Mouse (Mus musculus) retina, postnatal 1 day (tissue): ENCODE measurements around the gene Banf1.
"Not testable (repeated sequence)": the region's sequence is repeated elsewhere in the genome, so short reads cannot be mapped to it uniquely, and the experiment has no call there.

Experiments used
- DNase-seq: peaks from one replicate; pipeline ENCODE4 v3.0.0-alpha.2; 2012

The Banf1 gene

DNA sequence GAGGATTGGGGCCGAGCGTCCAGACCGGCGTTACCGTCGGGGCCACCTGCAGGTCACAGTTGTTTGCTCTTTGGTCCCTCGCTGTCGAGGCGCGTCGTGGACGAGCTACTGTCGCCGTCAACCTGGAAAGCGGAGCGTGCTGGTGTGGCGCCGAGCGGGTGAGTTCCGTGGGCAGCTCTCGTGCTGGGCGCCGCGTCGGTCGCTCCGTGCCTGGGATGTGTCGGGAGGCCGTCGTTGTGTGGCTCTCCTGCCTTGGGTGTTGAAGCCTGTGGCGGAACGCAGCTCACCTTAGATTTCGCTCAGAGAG is at the start of gene Banf1:
TSS of gene Banf1 (minus strand) at position 116 of the 307 bp plus-strand sequence.
- DNase-seq: no peak

DNA sequence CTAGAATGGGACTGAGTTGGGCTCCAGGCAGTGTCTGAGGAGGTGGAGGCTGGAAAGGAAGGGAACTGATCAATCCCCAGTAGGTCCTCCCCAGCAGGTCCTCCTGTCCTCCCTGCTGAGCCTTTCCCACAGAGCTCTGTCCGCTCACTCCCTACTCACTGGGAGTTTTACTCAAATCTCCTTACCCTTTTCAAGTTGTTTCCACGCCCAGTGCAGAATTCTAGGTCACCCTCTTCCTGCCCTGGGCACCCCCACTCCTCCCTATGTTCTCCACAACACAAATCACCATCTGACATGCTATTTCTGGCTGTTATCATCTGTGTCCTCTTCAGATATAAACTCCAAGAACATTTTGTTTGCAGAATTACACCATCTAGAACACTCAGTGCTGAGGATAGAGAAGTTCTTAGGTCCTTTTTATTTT is 47.6 kb upstream of the Banf1 start:
- DNase-seq: no peak

DNA sequence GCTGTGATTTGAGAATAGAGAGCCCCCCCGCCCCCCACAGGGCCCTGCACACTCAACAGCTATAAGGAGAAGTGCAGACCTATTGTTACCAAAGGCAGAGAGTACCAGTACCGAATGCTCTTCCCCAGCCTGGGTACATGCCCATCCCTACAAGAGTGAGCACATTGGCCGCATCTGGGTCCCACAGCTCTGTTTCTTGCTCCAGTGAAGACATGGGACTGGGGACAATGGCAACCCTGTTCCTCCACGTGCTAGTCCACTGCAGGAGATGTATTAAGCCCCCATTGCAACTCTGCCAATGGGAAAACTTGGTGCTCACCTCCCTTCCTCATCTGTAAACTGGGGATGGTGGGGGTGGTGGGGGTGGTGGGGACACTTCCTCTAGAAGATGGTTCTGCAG is 46.9 kb upstream of the Banf1 start:
- DNase-seq: no peak

DNA sequence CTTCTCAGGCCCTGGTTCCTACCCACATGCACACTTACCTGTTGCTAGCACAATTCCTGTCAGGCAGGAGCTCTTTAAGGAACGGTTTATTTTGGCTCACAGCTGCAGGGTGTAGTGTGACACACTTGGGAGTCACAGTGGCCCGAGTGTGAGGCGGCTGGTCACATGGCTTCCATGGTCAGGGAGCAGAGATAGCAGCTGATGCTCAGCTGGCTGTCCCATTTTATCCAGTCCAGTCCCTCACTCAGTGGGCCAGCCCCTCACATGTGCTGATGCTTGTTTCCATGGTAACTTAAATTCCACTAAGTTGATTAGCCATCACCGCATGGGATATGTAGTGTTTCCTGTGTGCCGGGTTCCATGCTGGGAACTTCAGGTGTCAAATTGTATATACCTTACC is 45.0 kb upstream of the Banf1 start:
- DNase-seq: no peak

DNA sequence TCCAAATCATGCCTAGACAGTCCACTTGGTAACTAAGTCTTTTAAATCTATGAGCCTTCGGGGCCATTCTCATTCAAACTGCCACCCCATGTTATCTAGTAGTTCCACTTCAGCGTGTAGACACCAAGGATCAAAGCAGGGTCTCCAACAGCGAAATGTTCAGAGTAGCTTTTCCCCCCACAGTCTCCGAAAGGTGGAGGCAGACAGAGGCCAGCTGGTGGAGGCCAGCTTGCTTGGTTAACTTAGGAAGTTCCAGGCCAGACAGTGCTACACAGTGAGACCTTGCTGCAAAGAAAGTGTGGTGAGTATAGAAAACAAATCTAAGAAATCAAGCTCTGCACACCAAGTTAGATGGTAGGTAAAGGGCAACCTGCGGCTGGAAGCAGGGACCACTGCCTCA is 43.7 kb upstream of the Banf1 start:
- DNase-seq: no peak

DNA sequence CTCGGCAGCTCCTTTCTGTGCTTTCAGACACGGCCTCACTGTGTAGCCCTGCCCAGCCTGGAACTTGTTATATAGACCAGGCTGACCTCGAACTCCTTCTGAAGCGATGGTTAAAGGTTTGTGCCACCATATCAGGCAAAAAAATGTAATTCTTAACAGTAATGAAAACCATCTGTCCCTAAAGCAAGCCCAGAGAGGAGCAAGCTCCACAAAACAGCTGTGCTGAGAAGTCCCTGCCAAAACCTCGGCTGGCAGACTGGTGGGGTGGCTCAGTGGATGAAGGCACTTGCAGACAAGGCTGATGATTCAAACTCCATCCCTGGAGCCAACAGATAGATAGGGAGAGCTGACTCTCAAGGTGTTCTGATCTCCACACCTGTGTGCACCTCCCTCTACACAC is 42.1 kb upstream of the Banf1 start:
- no peak for DNase-seq

DNA sequence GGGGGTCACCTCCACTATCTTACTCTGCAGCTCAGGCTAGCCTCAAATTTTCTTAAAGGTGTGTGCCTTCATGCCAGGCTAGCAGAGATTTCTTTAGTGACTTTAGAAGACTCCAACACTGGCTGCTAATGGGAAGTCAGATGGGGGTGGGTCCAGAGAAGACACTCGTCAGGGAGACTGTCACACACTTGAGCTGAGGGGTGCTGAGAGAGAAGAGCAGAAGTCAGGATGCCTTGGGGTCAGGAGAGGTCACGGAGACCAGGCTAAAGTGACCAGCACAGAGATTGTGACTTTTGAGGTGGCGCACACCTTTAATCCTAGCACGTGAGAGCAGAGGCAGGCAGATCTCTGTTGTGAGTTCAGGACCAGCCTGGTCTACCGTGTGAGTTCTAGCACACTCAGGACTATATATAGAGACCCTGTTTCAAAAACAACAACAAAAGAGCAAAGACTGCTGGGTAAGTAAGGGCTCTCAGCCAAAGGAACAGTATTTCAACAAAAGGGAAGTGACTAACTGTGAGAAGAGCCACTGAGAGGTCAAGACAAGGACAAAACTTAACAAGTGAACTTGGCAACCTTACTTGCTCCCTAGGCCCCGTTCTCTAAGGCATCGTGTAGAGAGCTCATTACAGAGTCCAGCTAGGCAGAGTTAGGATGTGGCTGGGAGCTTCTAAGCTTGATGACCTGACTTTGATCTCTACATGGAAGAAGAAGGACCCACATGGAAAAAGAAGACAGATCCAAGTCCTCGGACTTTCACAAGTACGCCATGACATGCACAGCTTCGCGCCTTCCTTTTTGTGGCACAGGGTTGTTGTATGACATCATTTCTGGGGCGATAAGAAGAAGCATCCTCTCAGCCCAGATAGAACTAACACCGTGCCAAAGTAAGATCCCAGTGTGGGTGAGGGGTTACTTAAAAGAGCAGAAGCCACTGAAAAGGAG is 41.4 kb upstream of the Banf1 start:
- no peak for DNase-seq

DNA sequence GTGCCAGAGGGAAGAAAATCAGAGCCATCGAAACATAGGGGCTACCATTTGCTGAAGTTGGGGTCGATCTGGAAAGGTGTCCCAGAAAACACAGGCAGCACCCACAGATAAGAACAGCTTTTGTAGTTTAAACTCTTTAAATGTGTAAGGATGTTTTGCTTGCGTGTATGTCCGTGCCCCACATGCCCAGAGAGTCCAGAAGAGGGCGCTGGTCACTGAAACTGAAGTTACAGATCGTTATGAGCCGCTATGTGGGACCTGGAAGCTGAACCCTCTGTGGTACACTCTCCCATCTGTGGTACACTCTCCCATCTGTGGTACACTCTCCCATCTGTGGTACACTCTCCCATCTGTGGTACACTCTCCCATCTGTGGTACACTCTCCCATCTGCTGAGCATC is 40.2 kb upstream of the Banf1 start:
- peak; percentile 82 for DNase-seq

DNA sequence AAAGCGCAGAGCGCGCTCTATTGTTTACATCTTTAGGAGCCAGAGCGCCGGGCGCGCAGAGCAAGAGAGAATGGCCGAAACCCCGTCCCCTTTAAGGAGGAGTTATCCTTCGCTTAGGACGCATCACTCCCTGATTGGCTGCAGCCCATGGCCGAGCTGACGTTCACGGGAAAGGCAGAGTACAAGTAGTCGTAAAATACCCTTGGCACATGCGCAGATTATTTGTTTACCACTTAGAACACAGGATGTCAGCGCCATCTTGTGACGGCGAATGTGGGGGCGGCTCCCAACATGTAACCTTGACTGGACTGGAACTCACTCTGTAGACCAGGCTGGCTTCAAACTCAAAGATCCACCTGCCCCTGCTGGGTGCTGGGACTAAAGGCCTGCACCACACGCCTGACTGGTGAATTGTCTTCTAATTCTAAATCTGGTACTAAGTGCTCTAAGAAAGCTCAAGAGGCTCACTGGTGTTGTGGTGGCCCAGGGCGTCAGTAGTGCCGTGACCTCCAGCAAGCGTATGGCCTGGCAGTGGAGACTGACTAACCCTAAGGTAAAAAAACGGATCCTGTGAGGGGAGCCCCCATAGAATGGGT is 39.7 kb upstream of the Banf1 start:
- DNase-seq: peak; percentile 81

DNA sequence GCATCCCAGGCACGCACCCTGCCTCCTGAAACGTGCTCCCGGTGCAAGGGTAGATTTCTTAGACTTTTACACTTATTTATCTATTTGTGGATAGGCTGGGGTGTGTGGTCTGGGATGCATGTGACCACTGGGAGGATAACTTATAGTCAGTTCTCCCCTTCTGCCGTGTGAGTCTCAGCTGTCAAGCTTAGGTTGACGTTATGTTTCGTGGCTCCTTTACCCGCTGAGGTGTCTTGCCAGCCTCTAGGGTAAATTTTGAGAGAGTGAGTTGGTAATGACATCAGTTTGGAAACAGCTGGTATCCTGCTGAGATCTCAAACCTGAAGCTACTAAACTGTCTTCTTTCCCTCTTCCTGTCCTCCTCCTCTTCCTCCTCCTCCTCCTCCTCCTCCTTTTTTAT is 39.0 kb upstream of the Banf1 start:
- peak; percentile 32 for DNase-seq

DNA sequence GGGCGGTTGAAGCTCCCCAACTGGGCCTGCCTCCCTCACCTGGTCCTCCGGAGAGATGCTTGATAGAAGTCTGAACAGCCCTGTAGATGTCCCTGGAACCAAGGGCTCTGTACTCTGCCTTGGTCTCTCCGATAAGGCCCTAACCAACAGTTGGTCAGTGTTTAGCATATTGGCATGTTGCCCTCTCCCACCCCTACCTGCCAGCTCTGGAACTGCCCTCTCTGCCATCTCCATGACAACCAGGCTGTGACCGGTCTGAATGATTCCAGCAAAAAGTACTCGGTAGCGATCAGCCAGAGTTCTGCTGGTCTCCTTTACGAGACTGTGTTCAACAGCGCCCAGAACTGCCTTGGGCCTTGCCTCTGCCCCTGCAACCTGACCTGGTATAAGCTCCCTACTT is 35.3 kb upstream of the Banf1 start, which contains the start of gene Tsga10ip:
TSS of gene Tsga10ip (minus strand) at position 234 of the 400 bp plus-strand sequence.
- DNase-seq: no peak

DNA sequence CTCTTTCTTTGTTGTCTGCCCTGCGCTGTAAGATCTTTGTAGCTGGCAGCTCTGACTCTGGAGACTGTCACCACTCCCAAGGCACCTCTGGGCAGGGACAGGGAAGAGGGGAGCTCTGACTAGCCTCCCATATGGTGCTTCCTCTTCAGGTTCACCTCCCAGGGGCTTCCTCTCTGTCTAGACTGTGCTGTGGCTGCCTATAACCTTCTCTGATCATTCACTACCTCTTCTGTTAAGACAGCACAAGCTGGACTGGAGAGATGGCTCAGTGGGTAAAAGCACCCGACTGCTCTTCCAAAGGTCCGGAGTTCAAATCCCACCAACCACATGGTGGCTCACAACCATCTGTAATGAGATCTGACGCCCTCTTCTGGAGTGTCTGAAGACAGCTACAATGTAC is 34.1 kb upstream of the Banf1 start:
- not testable (repeated sequence) for DNase-seq

DNA sequence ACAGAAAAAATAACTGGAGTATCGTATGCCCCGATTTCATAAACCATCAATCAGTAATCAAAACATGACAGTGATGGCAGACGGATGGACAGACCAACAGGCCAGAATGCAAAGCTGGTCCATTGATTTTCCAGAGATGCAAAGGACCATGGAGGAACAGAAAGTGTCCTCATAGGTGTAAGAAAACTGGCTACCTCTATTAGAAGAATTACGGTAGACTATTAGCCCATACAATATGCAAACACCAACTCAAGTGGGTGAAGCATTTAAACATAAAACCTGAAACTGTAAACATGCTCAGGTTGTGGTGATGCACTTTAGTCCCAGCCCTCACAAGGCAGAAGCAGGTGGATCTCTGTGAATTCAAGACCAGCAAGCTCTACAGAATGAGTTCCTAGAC is 28.4 kb upstream of the Banf1 start:
- no peak for DNase-seq

DNA sequence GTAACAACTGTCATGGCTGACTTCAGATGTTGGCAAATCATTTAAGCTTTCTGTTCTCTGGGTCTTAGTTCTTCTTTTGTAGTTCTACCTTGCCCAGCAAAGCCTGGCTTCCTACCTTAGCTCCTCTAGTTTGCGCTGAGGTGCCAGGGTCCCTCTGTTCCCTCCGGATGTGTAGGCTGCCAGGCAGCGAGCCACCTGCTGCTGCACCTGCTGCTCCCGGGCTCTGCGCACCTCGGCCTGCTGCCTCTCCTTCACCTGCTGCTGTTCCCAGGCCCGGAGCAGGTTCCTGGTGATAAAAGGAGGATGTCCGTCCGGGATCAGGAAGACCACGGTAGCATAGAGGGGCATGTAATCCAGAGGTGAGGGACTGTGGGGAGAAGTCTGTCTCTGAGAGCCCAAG is 27.2 kb upstream of the Banf1 start:
- no peak for DNase-seq

DNA sequence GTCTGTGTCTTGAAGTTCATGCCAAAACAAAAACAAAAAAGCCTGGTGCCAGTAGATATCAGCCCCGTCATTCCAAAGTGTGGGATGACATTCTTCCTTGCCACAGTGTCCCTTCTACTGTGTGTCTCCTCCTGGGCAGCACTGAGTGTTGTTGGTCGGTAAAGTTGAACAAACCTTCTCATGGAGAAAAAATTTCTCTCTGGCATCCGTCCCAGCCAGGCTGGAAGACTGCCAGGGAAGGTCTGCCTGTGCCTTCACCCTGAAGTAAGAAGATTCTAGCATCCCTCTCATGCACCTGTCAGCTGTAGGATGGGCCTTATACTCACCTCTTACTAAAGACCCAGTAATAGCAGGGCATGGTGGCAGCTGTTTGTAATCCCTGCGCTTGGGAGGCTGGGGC is 25.9 kb upstream of the Banf1 start:
- DNase-seq: peak; percentile 56

DNA sequence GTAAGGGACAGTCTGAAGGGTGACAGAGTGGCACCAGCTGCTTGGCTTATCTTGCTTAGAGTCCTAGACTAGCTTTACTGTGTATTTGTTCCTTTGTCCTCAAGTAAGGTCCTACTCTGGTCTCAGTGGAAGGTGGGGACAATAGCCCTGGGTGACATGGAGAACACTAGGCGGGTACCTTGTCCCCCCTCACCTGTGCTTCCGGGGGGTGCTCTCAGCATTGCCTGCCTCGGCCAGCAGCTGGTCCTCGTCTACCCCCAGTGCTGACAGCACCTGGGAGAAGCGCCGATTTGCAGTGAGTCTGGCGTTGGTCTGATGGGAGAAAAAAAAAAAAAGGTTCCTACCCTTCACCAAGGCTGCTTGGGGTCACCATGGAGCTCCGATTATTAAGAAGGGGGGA is 23.4 kb upstream of the Banf1 start:
- DNase-seq: no peak

DNA sequence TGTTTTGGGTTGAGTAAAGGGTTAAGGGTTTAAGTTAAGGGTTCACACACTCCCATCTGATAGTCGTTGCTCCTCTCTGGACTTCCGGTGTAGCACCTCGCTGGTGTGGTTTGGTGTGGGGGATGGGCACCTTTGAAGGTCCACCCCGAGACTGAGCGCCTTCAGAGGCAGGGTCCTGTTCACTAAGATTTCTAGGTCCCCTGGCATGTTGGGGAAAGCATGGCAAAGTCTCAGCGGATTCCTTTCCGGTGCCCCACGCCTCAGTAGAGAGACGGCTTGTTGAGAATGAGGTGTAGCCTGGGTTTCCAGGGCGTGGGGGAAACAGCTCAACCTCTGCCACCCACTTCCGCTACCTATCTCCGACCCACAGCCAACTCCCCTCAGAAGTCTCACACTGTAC is 22.7 kb upstream of the Banf1 start:
- DNase-seq: no peak

DNA sequence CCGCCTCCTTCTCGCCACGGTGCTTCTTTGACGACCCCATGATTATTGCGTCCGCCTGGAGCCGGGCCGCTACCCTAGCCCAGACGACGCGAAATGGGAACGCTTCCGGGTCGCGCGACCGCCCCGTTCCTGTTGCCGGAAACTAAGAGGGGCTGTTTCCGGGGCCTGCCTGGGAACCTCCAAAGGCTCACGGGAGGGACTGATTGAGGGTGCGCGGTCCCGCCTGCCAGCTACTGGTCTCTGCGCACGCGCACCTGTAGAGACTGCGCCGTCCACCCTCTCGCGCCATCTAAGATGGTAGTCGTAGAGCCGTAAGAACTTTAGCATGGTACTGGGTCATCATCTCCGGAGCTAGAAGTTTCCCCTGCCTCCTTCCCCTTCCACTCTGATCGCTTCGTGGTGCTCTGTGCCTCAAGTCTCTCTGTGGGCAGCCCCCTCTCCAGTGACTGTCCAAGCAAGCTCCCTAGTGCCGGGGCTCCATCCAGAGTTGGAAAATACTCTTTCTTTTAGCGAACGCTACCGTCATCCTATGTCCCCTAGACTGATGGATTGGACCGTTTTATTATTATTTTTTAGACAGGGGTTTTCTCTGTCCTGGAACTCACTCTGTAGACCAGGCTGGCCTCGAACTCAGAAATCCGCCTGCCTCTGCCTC is 21.7 kb upstream of the Banf1 start, which contains the start of gene Sart1:
TSS of gene Sart1 (minus strand) at position 116 of the 655 bp plus-strand sequence.
- peak; percentile 98 for DNase-seq

DNA sequence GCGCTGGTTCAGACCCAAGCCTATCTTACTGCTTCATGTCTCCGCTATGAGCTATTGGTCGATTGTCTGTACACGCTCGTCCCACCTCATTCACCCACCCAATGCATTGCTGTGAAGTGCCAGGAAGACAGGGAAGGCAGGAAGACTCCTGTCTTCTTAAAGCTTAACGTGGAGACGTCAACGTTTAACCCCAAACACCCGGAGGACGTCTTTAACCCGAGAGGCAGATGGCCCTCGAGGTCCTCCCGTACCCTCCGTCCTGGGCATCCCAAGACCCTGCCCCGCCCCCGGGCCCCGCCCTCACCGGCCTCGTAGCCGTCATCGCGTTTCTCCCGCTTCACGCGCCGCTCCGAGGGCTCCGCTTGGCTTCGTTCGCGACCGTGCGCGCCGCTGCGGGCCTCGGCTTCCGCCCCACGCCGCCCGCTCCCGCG is 21.1 kb upstream of the Banf1 start:
- no peak for DNase-seq

DNA sequence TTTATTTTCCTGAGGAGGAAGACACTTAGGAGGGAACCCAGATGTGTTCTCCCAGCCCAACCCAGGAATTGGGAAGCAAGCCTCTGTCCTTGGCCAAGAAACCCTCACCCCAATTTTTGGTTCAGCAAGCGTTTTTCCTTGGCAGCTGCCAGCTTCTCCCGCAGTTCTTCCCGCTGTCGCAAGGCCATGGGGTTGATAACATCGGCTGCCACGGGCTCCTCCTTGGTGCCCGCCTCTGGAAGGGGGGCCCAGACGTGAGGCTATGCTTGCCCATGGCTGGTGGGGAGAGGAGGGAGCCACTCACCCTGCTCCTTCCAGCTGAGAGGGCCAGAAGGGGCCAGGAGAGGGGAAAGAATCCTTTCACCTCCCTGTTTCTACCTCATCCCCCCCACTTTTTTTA is 17.7 kb upstream of the Banf1 start:
- DNase-seq: no peak

DNA sequence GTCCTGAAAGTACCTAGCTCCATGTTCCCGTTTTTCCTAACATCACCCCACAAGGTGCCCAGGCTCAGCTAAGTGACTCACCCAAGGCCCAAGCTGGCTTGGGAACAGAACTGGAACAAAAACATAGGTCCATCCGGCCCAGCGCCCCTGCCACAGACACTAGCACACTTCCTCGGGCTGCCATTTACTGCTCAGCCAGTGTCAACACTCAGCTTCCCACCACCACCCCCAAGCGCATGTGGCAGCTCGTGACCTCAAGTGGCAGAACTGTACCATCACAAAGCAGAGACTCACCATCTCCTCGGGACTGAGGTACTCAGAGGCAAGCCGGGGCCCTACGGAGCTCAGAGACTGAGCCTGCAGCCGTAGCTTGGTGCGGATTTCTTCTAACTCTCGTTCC is 16.4 kb upstream of the Banf1 start:
- no peak for DNase-seq

DNA sequence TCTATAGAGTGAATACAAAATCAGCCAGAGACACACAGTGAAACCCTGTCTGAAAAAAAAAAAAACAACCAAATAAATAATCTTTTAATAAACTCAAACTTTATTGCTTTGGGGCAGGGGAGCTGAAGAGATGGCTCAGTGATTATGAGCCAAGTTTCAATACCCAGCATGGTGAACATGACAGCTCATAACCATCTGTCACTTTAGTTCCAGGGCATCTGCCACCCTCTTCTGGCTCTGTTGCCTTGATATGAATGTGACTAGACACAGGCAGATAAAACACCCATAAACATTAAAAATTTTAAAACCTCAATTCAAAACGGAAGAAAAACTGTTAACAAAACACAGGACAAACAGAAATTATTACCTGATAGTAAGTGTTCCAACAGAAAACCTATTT is 10.5 kb upstream of the Banf1 start:
- no peak for DNase-seq

DNA sequence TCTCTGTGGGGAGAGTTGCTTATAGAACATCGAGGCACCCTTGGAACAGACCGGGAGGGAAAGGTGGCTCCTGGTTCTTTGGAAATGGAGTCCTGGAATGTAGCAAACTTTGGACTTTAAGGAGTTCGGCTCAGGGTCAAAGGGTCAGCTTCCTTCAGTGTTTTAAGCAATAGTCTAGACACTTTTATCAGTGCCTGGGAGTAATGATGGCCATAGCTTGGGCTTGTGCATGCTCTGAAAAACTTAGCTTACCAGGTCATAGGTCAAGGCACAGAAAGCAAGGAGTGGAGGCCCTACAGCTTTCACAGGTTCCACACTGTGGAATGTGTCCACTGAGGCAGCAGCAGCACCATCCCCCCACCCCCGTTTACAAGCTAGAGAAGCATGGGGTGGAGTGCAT is 7.8 kb upstream of the Banf1 start:
- no peak for DNase-seq

DNA sequence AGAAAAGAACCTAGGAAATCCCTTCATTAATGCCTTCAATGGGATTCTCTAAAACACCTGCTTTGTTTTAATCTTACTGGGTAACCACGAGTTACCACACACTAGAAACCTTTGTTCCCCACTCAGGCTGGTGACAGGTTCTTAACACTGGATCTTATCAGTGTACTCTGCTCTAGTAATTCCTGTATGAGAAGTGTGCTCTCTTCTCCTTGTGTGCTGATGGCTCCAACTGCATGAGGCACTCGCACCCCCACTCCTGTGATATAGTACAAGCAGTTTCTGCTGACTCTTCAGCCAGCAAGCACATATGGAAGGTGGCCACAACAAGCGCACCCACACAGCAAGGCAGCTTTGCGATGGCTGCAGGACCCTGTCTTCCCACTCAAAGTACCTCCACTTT is 7.2 kb upstream of the Banf1 start:
- no peak for DNase-seq
